Mouse (Mus musculus) liver, adult (tissue): ENCODE measurements at regions not wholly inside any gene's neighbourhood (a gene's known extent, or its start where the extent isn't known, plus 50 kb on each side); places are given as distances from the start of the nearest gene placed in this dataset.

ENCODE experiments used
- GATA4 ChIP-seq: IDR thresholded peaks from 2 replicates; pipeline ENCODE4 v1.6.1; 2014; ENCODE audit warnings: mild to moderate bottlenecking, low read length; ENCODE audit not compliant: insufficient replicate concordance

DNA sequence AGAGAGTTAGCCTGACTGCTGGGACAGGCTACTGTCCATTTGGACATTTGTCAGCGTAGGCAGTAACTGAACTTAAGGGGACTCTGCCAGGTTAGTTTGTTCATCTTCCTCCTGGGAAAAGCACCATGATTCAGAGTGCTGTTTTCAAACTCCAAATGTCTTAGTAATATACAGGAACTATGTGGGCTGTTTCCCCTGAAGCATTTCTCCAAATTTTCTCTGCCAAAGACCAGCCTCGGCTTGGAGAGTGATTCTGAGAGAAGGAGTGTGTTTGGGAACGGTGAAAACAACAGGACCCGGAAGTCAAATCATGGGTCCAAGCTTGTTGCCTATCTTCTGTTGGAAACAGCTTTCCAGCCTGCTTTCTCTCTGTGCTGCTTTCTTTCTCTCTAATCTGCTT lies 52.1 kb downstream of the Rprm start:
- no peak for TF ChIP-seq GATA4

DNA sequence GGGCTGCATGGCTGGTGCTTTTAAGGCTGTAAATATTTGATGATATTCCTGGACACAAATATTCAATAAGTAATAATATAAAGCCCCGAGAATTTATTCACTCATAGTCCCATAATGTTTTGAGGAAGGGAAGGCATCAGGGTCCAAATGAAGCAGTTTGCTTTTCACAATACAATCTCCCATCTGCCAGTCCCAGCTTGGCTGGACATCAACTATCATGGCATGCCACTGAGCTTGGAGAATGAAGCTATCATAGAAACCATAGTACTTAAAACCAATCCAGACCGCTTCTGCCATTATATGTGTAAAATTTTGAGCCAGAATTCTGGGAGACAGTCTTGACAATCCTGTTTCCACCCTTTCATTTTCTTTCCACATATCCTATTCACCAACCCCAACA lies 56.5 kb downstream of the Rprm start:
- TF ChIP-seq GATA4 = no peak

GRCm38 (mm10) chr2:54022708-54023107 lies 62.6 kb downstream of the Rprm start:
- no peak for TF ChIP-seq GATA4

GRCm38 (mm10) chr2:53990157-53990556 lies 95.2 kb downstream of the Rprm start:
- no peak for TF ChIP-seq GATA4

DNA sequence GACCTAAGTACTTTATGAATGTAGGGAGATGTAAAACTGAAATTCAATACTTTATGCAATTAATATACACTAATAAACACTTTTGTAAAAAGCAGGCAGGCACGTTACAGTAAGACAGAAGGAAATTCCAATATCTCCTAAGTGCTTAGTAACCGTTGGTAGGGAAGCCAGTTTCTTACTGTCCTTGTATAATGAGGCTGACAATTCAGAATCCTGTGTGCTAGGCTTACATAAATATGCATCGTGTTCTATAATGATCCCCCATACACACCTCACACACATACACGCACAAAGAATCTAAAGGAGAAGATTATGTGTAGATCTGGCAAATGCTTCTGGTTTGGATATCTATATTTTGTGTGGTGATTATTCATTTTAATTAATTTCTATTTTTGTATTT lies 109.6 kb downstream of the Rprm start:
- peak; percentile 13; the same call in 1 of the 2 replicates for TF ChIP-seq GATA4

GRCm38 (mm10) chr2:53960499-53960898 lies 124.9 kb downstream of the Rprm start:
- TF ChIP-seq GATA4 = no peak

GRCm38 (mm10) chr2:53948237-53948636 lies 137.1 kb downstream of the Rprm start:
- no peak for TF ChIP-seq GATA4

DNA sequence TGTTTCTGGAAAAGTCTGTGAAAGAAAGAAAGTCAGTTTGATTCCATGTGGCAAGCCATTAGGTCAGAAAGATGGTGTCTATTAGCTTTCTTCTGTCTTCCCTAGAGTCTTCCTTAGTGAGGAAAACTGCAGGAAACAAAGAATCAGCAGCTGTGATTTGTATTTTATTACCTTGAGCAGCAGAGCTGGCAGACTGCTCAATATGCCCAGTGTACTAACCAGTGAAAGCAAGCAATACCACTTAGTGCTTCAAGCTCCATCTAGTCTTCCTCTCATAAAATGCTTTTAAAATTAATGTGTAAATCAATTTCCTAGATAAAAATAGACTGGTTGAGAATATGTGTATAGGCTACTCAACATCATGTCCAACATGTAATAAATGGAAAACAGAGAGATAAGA lies 137.8 kb downstream of the Rprm start:
- no peak for TF ChIP-seq GATA4

GRCm38 (mm10) chr2:53911857-53912256 lies 173.5 kb downstream of the Rprm start:
- TF ChIP-seq GATA4 = no peak
